8 mouse cellular contexts compared by ENCODE assay signal in genomic region chr6:124542284-124542683, GRCm38 (mm10). TPM values are rescaled to one million over a fixed set of nuclear protein-coding genes. Genes with fewer than 3 reads are reported as not detected.
DNase-seq lines count a peak whose midpoint lies in the region; ATAC-seq and TF ChIP-seq lines count a peak whose summit lies in the region.
"Not testable (repeated sequence)": the region's sequence is repeated elsewhere in the genome, so short reads cannot be mapped to it uniquely, and the experiment has no call there.

C1s1 (minus strand) TSS chr6:124542359.

- not testable (repeated sequence) for ATAC-seq in embryonic facial prominence, embryonic 11.5 days (replicated peaks; ENCODE audit: insufficient number of reproducible peaks, low FRiP score, low TSS enrichment, low read depth)
- ATAC-seq in kidney, embryonic 14.5 days (ENCODE audit: low FRiP score, low TSS enrichment) = peak; percentile 75
- ATAC-seq in stomach, embryonic 14.5 days (ENCODE audit: insufficient number of reproducible peaks, insufficient read depth, low FRiP score, low read depth) = 0 out of 2 replicates have a peak, but pooled peaks have one; percentile 37

- not testable (repeated sequence) for H3K4me1 ChIP-seq in bone marrow, adult 2 months (ENCODE audit: control insufficient read depth, insufficient read depth, low read length); embryonic facial prominence, embryonic 11.5 days (ENCODE audit: control insufficient read depth, insufficient read depth, low read length); heart, adult 2 months (ENCODE audit: control insufficient read depth, insufficient read depth, low read length); kidney, embryonic 14.5 days (ENCODE audit: control insufficient read depth, insufficient read depth, low read length); stomach, embryonic 14.5 days (ENCODE audit: control insufficient read depth, insufficient read depth, low read length)

- not testable (repeated sequence) for H3K9me3 ChIP-seq in embryonic facial prominence, embryonic 11.5 days (replicated peaks; ENCODE audit: control insufficient read depth, low read length); kidney, embryonic 14.5 days (ENCODE audit: control insufficient read depth, low read length); stomach, embryonic 14.5 days (ENCODE audit: control insufficient read depth, low read depth, low read length)

- not testable (repeated sequence) for H3K27ac ChIP-seq in bone marrow, adult 2 months (ENCODE audit: control insufficient read depth, insufficient read depth, low read depth, low read length, poor library complexity); embryonic facial prominence, embryonic 11.5 days (replicated peaks; ENCODE audit: low read depth, low read length); heart, adult 2 months; kidney, embryonic 14.5 days (ENCODE audit: low read depth, low read length); stomach, embryonic 14.5 days (ENCODE audit: low read length)

- H3K27me3 ChIP-seq in embryonic facial prominence, embryonic 11.5 days (ENCODE audit: control insufficient read depth, insufficient read depth, low read length); heart, adult 2 months (ENCODE audit: control insufficient read depth, insufficient read depth, low read length); kidney, embryonic 14.5 days (ENCODE audit: control insufficient read depth, insufficient read depth, low read length); stomach, embryonic 14.5 days (ENCODE audit: control insufficient read depth, insufficient read depth, low read length): not testable (repeated sequence)

- not testable (repeated sequence) for H3K4me2 ChIP-seq in embryonic facial prominence, embryonic 11.5 days (ENCODE audit: low read depth, low read length); kidney, embryonic 14.5 days (replicated peaks; ENCODE audit: low read depth, low read length); stomach, embryonic 14.5 days (replicated peaks; ENCODE audit: low read depth, low read length)

- TF ChIP-seq EP300 in heart, adult 2 months (IDR thresholded peaks at IDR 0.05; ENCODE audit: insufficient read depth, low read depth, low read length) = not testable (repeated sequence)

- not testable (repeated sequence) for H3K79me2 ChIP-seq in heart, adult 2 months (replicated peaks; ENCODE audit: control insufficient read depth, insufficient read depth, low read length)

- peak; percentile 24 for DNase-seq in A20 (ENCODE audit: low read depth, low spot score)
- DNase-seq in embryonic facial prominence, embryonic 11.5 days (ENCODE audit: low spot score) = peak; percentile 63
- peak; percentile 32 to 61 for DNase-seq in heart, adult 2 months
- peak; percentile 10 for DNase-seq in left cerebral cortex, postnatal 4 days
- DNase-seq in mesoderm, embryonic 11.5 days (ENCODE audit: low read depth, low spot score) = peak; percentile 23

- not testable (repeated sequence) for H3K4me3 ChIP-seq in bone marrow, adult 2 months (replicated peaks; ENCODE audit: control insufficient read depth, low read depth, low read length); embryonic facial prominence, embryonic 11.5 days (ENCODE audit: low read depth, low read length); heart, adult 2 months; kidney, embryonic 14.5 days (ENCODE audit: low read length); stomach, embryonic 14.5 days (ENCODE audit: low read depth, low read length)

- intact Hi-C loops in heart, adult 2 months (cut with DNase I) = loop anchor here (5.0 kb wide), 1 partner anchor 50 kb away; the partner anchor contains the start of gene C1rl
- intact Hi-C loops in left cerebral cortex, postnatal 4 days (cut with DNase I) = not testable (repeated sequence)

- 0 out of 2 replicates have a peak, but pooled peaks have one; percentile 13 for TF ChIP-seq CTCF in bone marrow, adult 2 months (IDR thresholded peaks at IDR 0.05; ENCODE audit: control insufficient read depth, insufficient read depth, low read length)
- peak; percentile 64 for TF ChIP-seq CTCF in heart, adult 2 months (IDR thresholded peaks at IDR 0.05)

- H3K9ac ChIP-seq in embryonic facial prominence, embryonic 11.5 days (replicated peaks; ENCODE audit: low read length); kidney, embryonic 14.5 days (ENCODE audit: low read depth, low read length); stomach, embryonic 14.5 days (replicated peaks; ENCODE audit: low read depth, low read length): not testable (repeated sequence)
- H3K9ac ChIP-seq in heart, adult 2 months (ENCODE audit: low read depth, low read length) = 0 out of 2 replicates have a peak within 1 kb of the TSS, but pooled peaks have one; percentile 30

- 0% methylated on average over 1 of the region's 1 CpGs for WGBS in bone marrow, adult 2 months
- 0% methylated on average over 1 of the region's 1 CpGs for WGBS in embryonic facial prominence, embryonic 11.5 days
- WGBS in heart, adult 2 months = 7% methylated on average over 1 of the region's 1 CpGs
- 6% methylated on average over 1 of the region's 1 CpGs for WGBS in kidney, embryonic 14.5 days
- WGBS in stomach, embryonic 14.5 days = 5% methylated on average over 1 of the region's 1 CpGs

- TF ChIP-seq POLR2A in bone marrow, adult 2 months (IDR thresholded peaks at IDR 0.05; ENCODE audit: borderline replicate concordance, control insufficient read depth, low read depth, low read length); heart, adult 2 months (IDR thresholded peaks at IDR 0.05; ENCODE audit: insufficient read depth, low read depth, low read length): not testable (repeated sequence)

- H3K36me3 ChIP-seq in embryonic facial prominence, embryonic 11.5 days (replicated peaks; ENCODE audit: control insufficient read depth, insufficient read depth, low read depth, low read length); heart, adult 2 months (ENCODE audit: control insufficient read depth, insufficient read depth, low read length); kidney, embryonic 14.5 days (ENCODE audit: control insufficient read depth, insufficient read depth, low read length); stomach, embryonic 14.5 days (ENCODE audit: control insufficient read depth, insufficient read depth, low read length): not testable (repeated sequence)

RNA-seq across cellular contexts. Expression of gene C1s1, which starts in this region (rescaled TPM):
- polyA plus RNA-seq in bone marrow, adult 2 months (2011; ENCODE audit: insufficient read depth, insufficient read length, low replicate concordance, missing spikeins) = 5.2 and 6.6 TPM in 2 replicates
- 0.29 and 1.2 TPM in 2 replicates for polyA plus RNA-seq in embryonic facial prominence, embryonic 11.5 days (2014; fragmentation: Nextera tagmentation; extraction: Ambion mirVana)
- total RNA-seq in heart, adult 2 months (2021) = 10 to 100 TPM; 23.0 to 25.1 TPM
- 31.0 and 39.0 TPM in 2 replicates for polyA plus RNA-seq in heart, adult 2 months (2012; rRNA removed)
- 8.8 and 11.9 TPM in 2 replicates for polyA plus RNA-seq in kidney, embryonic 14.5 days (2014; fragmentation: Nextera tagmentation; extraction: Ambion mirVana)
- 1 to 10 TPM in 1 of 2 experiments, under 1 TPM in 1; 0.28 to 1.1 TPM for total RNA-seq in left cerebral cortex, postnatal 4 days (2021)
- 2.0 and 2.9 TPM in 2 replicates for polyA plus RNA-seq in stomach, embryonic 14.5 days (2014; fragmentation: Nextera tagmentation; extraction: Ambion mirVana)

Comparison
In these comparisons a context has a peak if more than half of its experiments do, and no peak if none do; other contexts are left out.
1. RNA of gene C1s1 (total RNA-seq): 23.0 to 25.1 TPM in heart, adult 2 months; 0.28 to 1.1 TPM in left cerebral cortex, postnatal 4 days; every median in the first group is over 10 times any median in the second.
2. DNase-seq: peak in every context shown above with its lines; median percentile 63 in embryonic facial prominence, embryonic 11.5 days; 46 in heart, adult 2 months; 24 in A20; 23 in mesoderm, embryonic 11.5 days; 10 in left cerebral cortex, postnatal 4 days.